Mouse (Mus musculus): ENCODE data around the gene Emilin2. TPM values are rescaled to one million over a fixed set of nuclear protein-coding genes. Genes with fewer than 3 reads are reported as not detected.

The Emilin2 gene
- polyA plus RNA-seq, 1 experiment from 2014 or later: 0.59 TPM

- POLR2A ChIA-PET: interaction anchor here (0.9 kb wide), 1 partner anchor 20 kb away, joined by 6 read pairs; no protein-coding TSS in a partner anchor
- in situ Hi-C loops (cut with MboI; ENCODE audit: low pct_unique_long_range_greater_than_20kb): no loop called here
- DNase-seq (ENCODE audit: low read depth, low spot score): no peak
Measured at GRCm38 (mm10) chr17:71204809-71205091, 107.0 kb downstream of the Emilin2 start.

GRCm38 (mm10) chr17:71203998-71204808 lies 107.6 kb downstream of the Emilin2 start:
- H3K27me3 ChIP-seq: no peaks in the 10 kb centered on the region
- POLR2A ChIA-PET: interaction anchor here (0.9 kb wide), 1 partner anchor 19 kb away, joined by 6 read pairs; no protein-coding TSS in a partner anchor
- no peak for TF ChIP-seq CTCF (IDR thresholded peaks at IDR 0.05)
- CTCF ChIA-PET: interaction anchor here (1.2 to 1.8 kb wide), 2 partner anchors 9 to 140 kb away, joined by 5 to 7 read pairs; no protein-coding TSS in a partner anchor
- ATAC-seq (no peak), DNase-seq (ENCODE audit: low read depth, low spot score) (no peak)
- in situ Hi-C loops (cut with MboI; ENCODE audit: low pct_unique_long_range_greater_than_20kb): no loop called here

More at GRCm38 (mm10) chr17:71204809-71205091, 107.0 kb downstream of the Emilin2 start:
- CTCF ChIA-PET: interaction anchor here (1.8 kb wide), 1 partner anchor 9 kb away, joined by 7 read pairs; no protein-coding TSS in a partner anchor
- no peaks in the 10 kb centered on the region for H3K27me3 ChIP-seq
- no peak for ATAC-seq
- TF ChIP-seq CTCF (IDR thresholded peaks at IDR 0.05): no peak

Other genes with a start within 250 kb of the Emilin2 start
- gene Lpin2, start 129.4 kb downstream of the Emilin2 start, polyA plus RNA-seq (2021): 39.0 TPM
- gene Gm4707, start 147.9 kb upstream of the Emilin2 start, polyA plus RNA-seq (2021): 0.47 TPM
- 45.8 TPM for gene Smchd1, start 163.4 kb upstream of the Emilin2 start, polyA plus RNA-seq (2021)
- 24.4 TPM for gene Ndc80, start 214.9 kb upstream of the Emilin2 start, polyA plus RNA-seq (2021)
- 2.3 TPM for gene Spdya, start 240.1 kb upstream of the Emilin2 start, polyA plus RNA-seq (2021)